Mouse (Mus musculus) frontal cortex, postnatal 36 days (tissue): ENCODE data around the gene Dcdc2c.
A peak's percentile ranks its signal among the peaks of the same experiment; 100 is the strongest.

Experiments
- DNase-seq, 2 experiments: peaks; one replicate each; pipeline ENCODE4 v3.0.0; 2022; ENCODE audit warnings: low spot score in 2 of 2

The Dcdc2c gene

GRCm38 (mm10) chr12:28458786-28459185 is 93.4 kb downstream of the Dcdc2c start:
- DNase-seq: peak in 1 of 2 experiments; percentile 44

- no peak for DNase-seq
Measured at GRCm38 (mm10) chr12:28436536-28436935, 115.7 kb downstream of the Dcdc2c start.

- no peak for DNase-seq
Measured at GRCm38 (mm10) chr12:28432729-28433067, 119.5 kb downstream of the Dcdc2c start.

DNA sequence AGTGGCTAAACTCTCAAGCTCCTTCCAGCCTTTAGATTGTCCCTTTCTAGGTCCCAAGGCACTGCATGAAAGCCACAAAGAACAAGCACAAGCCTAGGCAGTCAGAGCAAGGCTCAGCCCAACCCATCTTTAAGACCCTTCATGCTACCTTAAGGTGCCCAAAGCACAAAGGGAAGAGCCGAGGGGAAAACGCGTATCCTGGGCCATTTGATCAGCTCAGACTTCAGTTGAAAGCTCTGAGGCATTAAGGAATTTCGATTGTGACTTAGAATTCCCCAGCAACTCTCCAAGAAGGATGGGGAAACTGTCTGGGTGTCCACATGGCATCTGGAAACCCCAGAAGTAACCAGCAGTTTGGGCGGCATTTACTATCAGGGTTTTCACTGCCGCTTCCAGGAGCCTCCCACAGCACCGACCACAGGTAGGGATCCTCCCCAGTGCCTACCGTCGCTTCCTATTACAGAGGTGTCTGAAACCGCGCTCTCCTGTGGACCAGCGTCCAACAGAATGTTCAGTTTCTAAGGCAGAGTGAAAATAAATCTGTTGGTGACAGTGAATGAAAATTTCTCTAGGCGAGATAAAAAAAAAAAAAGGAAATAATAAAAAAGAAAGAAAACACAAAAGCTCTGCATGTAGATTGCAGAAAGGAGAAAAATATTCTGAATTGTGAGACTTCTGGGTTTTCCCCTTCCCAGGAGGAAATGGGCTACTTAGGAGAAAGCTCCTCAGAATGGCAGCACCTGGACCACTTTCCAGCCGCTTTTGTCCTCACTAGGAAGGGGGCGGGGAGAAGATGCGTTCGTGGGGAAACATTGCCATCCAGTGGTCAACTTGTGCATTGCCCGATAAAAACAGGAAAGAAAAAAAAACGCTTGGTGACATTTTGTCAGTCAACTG is 120.1 kb downstream of the Dcdc2c start:
- peak; percentile 74 to 78 for DNase-seq

- no peak for DNase-seq
Measured at GRCm38 (mm10) chr12:28429856-28430255, 122.3 kb downstream of the Dcdc2c start.

DNA sequence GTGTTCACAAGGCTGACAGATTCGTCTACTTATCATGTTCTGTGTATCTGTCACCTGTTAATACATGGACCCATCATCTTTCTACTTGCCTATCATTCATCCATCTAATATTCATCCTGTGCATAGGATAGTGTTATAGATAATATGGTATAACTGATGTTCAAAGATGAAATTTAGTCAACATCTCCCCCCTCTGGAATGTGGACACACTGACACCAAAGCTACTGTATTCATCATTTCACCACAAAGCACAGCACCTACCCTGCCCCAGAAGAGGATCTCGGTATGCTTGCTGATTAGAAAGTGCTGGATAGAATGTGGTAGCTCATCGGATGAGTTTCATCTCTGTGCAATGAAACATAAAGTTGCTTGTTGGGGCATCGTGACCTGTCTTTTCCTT is 135.2 kb downstream of the Dcdc2c start:
- DNase-seq: no peak

DNA sequence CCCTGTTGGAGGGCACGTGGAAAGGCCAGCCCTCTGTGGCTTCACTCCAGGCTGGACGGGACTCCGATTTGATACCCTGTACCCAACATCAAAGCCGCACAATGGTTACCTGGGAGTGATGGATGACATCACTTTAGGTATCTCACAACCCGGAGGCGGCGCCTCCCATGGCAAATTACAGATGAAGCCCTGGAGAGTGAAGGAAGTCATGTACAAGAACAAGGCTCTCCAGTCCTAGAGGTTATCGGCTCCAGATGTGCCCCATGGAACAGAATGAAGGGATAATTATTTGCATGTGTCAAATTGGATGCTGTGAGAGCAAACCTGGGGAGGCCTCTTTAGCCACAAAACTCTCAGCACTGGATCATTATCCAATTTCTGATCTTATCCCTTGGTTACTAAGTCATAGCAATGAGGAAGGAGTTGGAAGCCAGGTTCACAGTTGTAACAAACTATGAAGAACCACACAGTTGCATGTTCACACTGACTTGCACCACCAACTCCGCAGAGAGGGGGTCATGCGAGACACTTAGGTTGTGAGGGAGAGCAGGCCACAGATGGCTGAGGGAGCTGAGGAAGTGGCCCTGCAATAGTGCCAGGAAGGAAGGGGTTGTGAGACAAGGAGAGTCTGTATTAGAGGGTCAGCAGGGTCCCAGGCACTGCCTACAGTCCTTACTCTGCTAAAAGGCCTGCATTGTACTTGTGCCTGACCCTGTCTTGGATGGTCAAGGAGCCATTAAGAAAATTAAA is 144.4 kb downstream of the Dcdc2c start:
- no peak for DNase-seq

GRCm38 (mm10) chr12:28402256-28402655 is 149.9 kb downstream of the Dcdc2c start:
- no peak for DNase-seq

DNA sequence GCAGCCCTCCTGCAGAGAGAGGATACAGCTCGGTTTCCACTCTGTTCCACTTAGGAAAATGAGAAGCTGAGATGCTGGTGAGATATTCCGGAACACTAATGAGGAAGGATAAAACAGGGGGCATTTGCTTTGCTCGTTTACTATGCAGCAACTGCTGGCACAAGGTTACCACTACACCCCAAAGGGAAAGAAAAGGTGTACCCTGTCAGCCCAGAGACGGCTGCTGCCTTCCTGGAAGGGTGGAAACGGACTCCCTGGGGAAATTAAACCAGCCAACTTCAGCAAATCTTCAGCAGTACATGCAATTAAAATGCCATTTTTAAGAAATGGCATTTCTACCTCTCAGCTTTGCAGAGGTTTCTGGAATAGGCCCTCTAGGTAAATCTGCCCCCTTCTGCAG is 150.8 kb downstream of the Dcdc2c start:
- no peak for DNase-seq

GRCm38 (mm10) chr12:28392129-28392528 is 160.1 kb downstream of the Dcdc2c start:
- no peak for DNase-seq
